ENCODE assay signal across 8 mouse cellular contexts in genomic region chr2:121270521-121271235, GRCm38 (mm10). TPM values are rescaled to one million over a fixed set of nuclear protein-coding genes. Genes with fewer than 3 reads are reported as not detected.
DNase-seq lines count a peak whose midpoint lies in the region; ATAC-seq and TF ChIP-seq lines count a peak whose summit lies in the region.

No protein-coding gene starts in this region.

- peak; percentile 84 for ATAC-seq in kidney, embryonic 15.5 days (replicated peaks; ENCODE audit: low FRiP score)
- ATAC-seq in forebrain, embryonic 16.5 days = peak; percentile 72
- ATAC-seq in liver, postnatal 0 days = peak; percentile 70

- H3K27ac ChIP-seq in kidney, embryonic 15.5 days = peak overlapping the region; percentile 79
- H3K27ac ChIP-seq in forebrain, embryonic 16.5 days (ENCODE audit: low read length) = peak overlapping the region; percentile 92
- 0 out of 2 replicates have a peak overlapping the region, but pooled peaks have one; percentile 46 for H3K27ac ChIP-seq in liver, postnatal 0 days (ENCODE audit: low read depth)

- H3K4me2 ChIP-seq in kidney, embryonic 15.5 days = peak overlapping the region; percentile 67
- peak overlapping the region; percentile 60 for H3K4me2 ChIP-seq in forebrain, embryonic 16.5 days (ENCODE audit: low read length)
- H3K4me2 ChIP-seq in liver, postnatal 0 days (ENCODE audit: low read depth, low read length) = peak overlapping the region; percentile 82

- H3K4me1 ChIP-seq in kidney, embryonic 15.5 days = peaks cover 21% of the 10 kb centered on the region
- peaks cover 32% of the 10 kb centered on the region for H3K4me1 ChIP-seq in forebrain, embryonic 16.5 days (replicated peaks; ENCODE audit: control insufficient read depth, insufficient read depth, low read length)
- peaks cover 14% of the 10 kb centered on the region; the same call in 1 of the 2 replicates for H3K4me1 ChIP-seq in liver, postnatal 0 days (ENCODE audit: insufficient read depth)

- no peak for TF ChIP-seq CTCF in liver, postnatal 0 days (IDR thresholded peaks at IDR 0.05; ENCODE audit: low read depth)

- H3K36me3 ChIP-seq in kidney, embryonic 15.5 days = peaks cover 34% of the 10 kb centered on the region
- no peaks in the 10 kb centered on the region for H3K36me3 ChIP-seq in forebrain, embryonic 16.5 days (ENCODE audit: control insufficient read depth, insufficient read depth)
- peaks cover 7% of the 10 kb centered on the region; the same call in 1 of the 2 replicates for H3K36me3 ChIP-seq in liver, postnatal 0 days (replicated peaks; ENCODE audit: insufficient read depth, low read length)

- H3K4me3 ChIP-seq in kidney, embryonic 15.5 days (replicated peaks) = peak overlapping the region; percentile 69
- peak overlapping the region; percentile 86 for H3K4me3 ChIP-seq in forebrain, embryonic 16.5 days (replicated peaks; ENCODE audit: low read length)
- peak overlapping the region; percentile 99 for H3K4me3 ChIP-seq in liver, postnatal 0 days (ENCODE audit: low read depth, low read length)

- no peaks in the 10 kb centered on the region for H3K27me3 ChIP-seq in kidney, embryonic 15.5 days
- H3K27me3 ChIP-seq in forebrain, embryonic 16.5 days (replicated peaks; ENCODE audit: control insufficient read depth, insufficient read depth, low read length) = no peaks in the 10 kb centered on the region
- H3K27me3 ChIP-seq in liver, postnatal 0 days (ENCODE audit: insufficient read depth, low read length) = no peaks in the 10 kb centered on the region

- no peaks in the 10 kb centered on the region for H3K9me3 ChIP-seq in kidney, embryonic 15.5 days (replicated peaks)
- no peaks in the 10 kb centered on the region for H3K9me3 ChIP-seq in forebrain, embryonic 16.5 days (ENCODE audit: control insufficient read depth, low read length)
- H3K9me3 ChIP-seq in liver, postnatal 0 days (ENCODE audit: low read length) = no peaks in the 10 kb centered on the region

- under 1% methylated on average over 35 of the region's 35 CpGs for WGBS in kidney, embryonic 15.5 days
- under 1% methylated on average over 35 of the region's 35 CpGs for WGBS in forebrain, embryonic 16.5 days
- WGBS in liver, postnatal 0 days (ENCODE audit: insufficient replicate concordance) = 2% methylated on average over 34 of the region's 35 CpGs

- intact Hi-C loops in left cerebral cortex, postnatal 10 days (cut with DNase I) = no loop called here

- peak overlapping the region; percentile 75 for H3K9ac ChIP-seq in kidney, embryonic 15.5 days
- peak overlapping the region; percentile 91 for H3K9ac ChIP-seq in forebrain, embryonic 16.5 days (replicated peaks; ENCODE audit: low read depth, low read length)
- peak overlapping the region; percentile 85 for H3K9ac ChIP-seq in liver, postnatal 0 days (replicated peaks)

- TF ChIP-seq EP300 in liver, postnatal 0 days (IDR thresholded peaks at IDR 0.05; ENCODE audit: low read depth) = no peak

- DNase-seq in kidney, postnatal 4 days = no peak
- peak; percentile 82 for DNase-seq in ZHBTc4 (ENCODE audit: low read depth, low spot score)
- DNase-seq in liver, postnatal 0 days = no peak
- no peak for DNase-seq in left cerebral cortex, postnatal 10 days (ENCODE audit: extremely low spot score in 1 of 2, low spot score in 2 of 2)
- DNase-seq in urinary bladder, postnatal 36 days (ENCODE audit: low spot score in 2 of 2) = no peak
- DNase-seq in c-Kit-positive CD71-positive TER-119-positive erythroid progenitor cells, embryonic 14.5 days (ENCODE audit: low spot score) = no peak

RNA-seq across cellular contexts. Expression of gene Trp53bp1, which starts 0.5 kb away (rescaled TPM):
- polyA plus RNA-seq in kidney, embryonic 15.5 days (2015; fragmentation: Nextera tagmentation; extraction: Ambion mirVana) = 72.9 and 73.7 TPM in 2 replicates
- 181 and 209 TPM in 2 replicates for polyA plus RNA-seq in forebrain, embryonic 16.5 days (2015; fragmentation: Nextera tagmentation; extraction: Ambion mirVana)
- polyA plus RNA-seq in liver, postnatal 0 days (2015; fragmentation: Nextera tagmentation; extraction: Ambion mirVana) = 4.8 and 5.7 TPM in 2 replicates
- total RNA-seq in left cerebral cortex, postnatal 10 days (2021) = 100 to 1,000 TPM; 173 to 183 TPM

RNA-seq across cellular contexts. Expression of gene Map1a, which starts 18.7 kb away (rescaled TPM):
- 3.1 and 3.2 TPM in 2 replicates for polyA plus RNA-seq in kidney, embryonic 15.5 days (2015; fragmentation: Nextera tagmentation; extraction: Ambion mirVana)
- polyA plus RNA-seq in forebrain, embryonic 16.5 days (2015; fragmentation: Nextera tagmentation; extraction: Ambion mirVana) = 10.9 and 13.3 TPM in 2 replicates
- polyA plus RNA-seq in liver, postnatal 0 days (2015; fragmentation: Nextera tagmentation; extraction: Ambion mirVana) = 0.02 and 0.04 TPM in 2 replicates
- 100 to 1,000 TPM; 391 to 400 TPM for total RNA-seq in left cerebral cortex, postnatal 10 days (2021)

Comparison
In these comparisons a context has a peak if more than half of its experiments do, and no peak if none do; other contexts are left out.
1. RNA of gene Trp53bp1, which starts 0.5 kb away (polyA plus RNA-seq): 181 to 209 TPM in forebrain, embryonic 16.5 days and 72.9 to 73.7 TPM in kidney, embryonic 15.5 days; 4.8 to 5.7 TPM in liver, postnatal 0 days; every median in the first group is over 10 times any median in the second.
2. Peak in every context shown above with its lines, with median percentiles within 50 percentile points of each other: ATAC-seq, H3K27ac ChIP-seq, H3K4me2 ChIP-seq, H3K4me3 ChIP-seq and H3K9ac ChIP-seq.